Mouse (Mus musculus): ENCODE results near the gene Tgm3. TPM values are rescaled to one million over a fixed set of nuclear protein-coding genes. Genes with fewer than 3 reads are reported as not detected.

The Tgm3 gene
- polyA plus RNA-seq, 1 experiment from 2014 or later, result not detected

GRCm38 (mm10) chr2:130027890-130028289 lies 15.7 kb downstream of the Tgm3 start:
- H3K27ac ChIP-seq (replicated peaks), result no peak overlapping the region
- H3K9me3 ChIP-seq, result no peaks in the 10 kb centered on the region
- no peak overlapping the region for H3K9ac ChIP-seq
- H3K4me2 ChIP-seq, result no peak overlapping the region
- H3K27me3 ChIP-seq, result no peaks in the 10 kb centered on the region
- H3K4me3 ChIP-seq, result no peak overlapping the region
- no peak for ATAC-seq (ENCODE audit: low FRiP score, low read depth)
- H3K4me1 ChIP-seq (replicated peaks), result no peaks in the 10 kb centered on the region
- H3K36me3 ChIP-seq, result no peaks in the 10 kb centered on the region
- 85% methylated on average over 4 of the region's 4 CpGs for whole genome bisulfite sequencing

- 91% methylated on average over 11 of the region's 11 CpGs for WGBS
These were observed 17.7 kb downstream of the Tgm3 start for GRCm38 (mm10) chr2:130029826-130030225.

GRCm38 (mm10) chr2:130032661-130033060 lies 20.5 kb downstream of the Tgm3 start:
- peaks cover 9% of the 10 kb centered on the region; the same call in 1 of the 2 replicates for H3K4me1 ChIP-seq (replicated peaks)
- H3K27me3 ChIP-seq, result no peaks in the 10 kb centered on the region
- H3K9me3 ChIP-seq, result no peaks in the 10 kb centered on the region
- no peak overlapping the region for H3K4me2 ChIP-seq
- no peak overlapping the region for H3K27ac ChIP-seq (replicated peaks)
- WGBS, result 49% methylated on average over 3 of the region's 3 CpGs
- no peak overlapping the region for H3K9ac ChIP-seq
- no peaks in the 10 kb centered on the region for H3K36me3 ChIP-seq
- no peak overlapping the region for H3K4me3 ChIP-seq
- no peak for ATAC-seq (ENCODE audit: low FRiP score, low read depth)

More at GRCm38 (mm10) chr2:130029826-130030225, 17.7 kb downstream of the Tgm3 start:
- Histone ChIP-seq H3K9ac (no peak overlapping the region), H3K36me3 (no peaks in the 10 kb centered on the region), H3K27ac (replicated peaks) (no peak overlapping the region), H3K9me3 (no peaks in the 10 kb centered on the region), H3K4me1 (replicated peaks) (no peaks in the 10 kb centered on the region), H3K4me2 (no peak overlapping the region), H3K4me3 (no peak overlapping the region), H3K27me3 (no peaks in the 10 kb centered on the region)
- ATAC-seq (ENCODE audit: low FRiP score, low read depth), result no peak

- Histone ChIP-seq H3K9ac (no peak overlapping the region), H3K4me1 (replicated peaks) (peaks cover 9% of the 10 kb centered on the region; the same call in 1 of the 2 replicates), H3K36me3 (no peaks in the 10 kb centered on the region), H3K4me2 (no peak overlapping the region), H3K4me3 (no peak overlapping the region), H3K27ac (replicated peaks) (no peak overlapping the region), H3K9me3 (no peaks in the 10 kb centered on the region), H3K27me3 (no peaks in the 10 kb centered on the region)
- ATAC-seq (ENCODE audit: low FRiP score, low read depth), result no peak
- WGBS, result 62% methylated on average over 8 of the region's 8 CpGs
These were observed 24.7 kb downstream of the Tgm3 start for GRCm38 (mm10) chr2:130036846-130037245.

- Histone ChIP-seq H3K36me3 (no peaks in the 10 kb centered on the region), H3K4me3 (no peak overlapping the region), H3K4me1 (replicated peaks) (peaks cover 9% of the 10 kb centered on the region; the same call in 1 of the 2 replicates), H3K9me3 (no peaks in the 10 kb centered on the region), H3K27ac (replicated peaks) (no peak overlapping the region), H3K4me2 (no peak overlapping the region), H3K9ac (no peak overlapping the region), H3K27me3 (no peaks in the 10 kb centered on the region)
- ATAC-seq (ENCODE audit: low FRiP score, low read depth), result no peak
- 33% methylated on average over 3 of the region's 3 CpGs for WGBS
These were observed 26.8 kb downstream of the Tgm3 start for GRCm38 (mm10) chr2:130038971-130039370.

- no peak overlapping the region for H3K27ac ChIP-seq (replicated peaks)
- H3K27me3 ChIP-seq, result no peaks in the 10 kb centered on the region
- 66% methylated on average over 6 of the region's 6 CpGs for whole genome bisulfite sequencing
- ATAC-seq (ENCODE audit: low FRiP score, low read depth), result no peak
- H3K9ac ChIP-seq, result no peak overlapping the region
- no peak overlapping the region for H3K4me2 ChIP-seq
- no peaks in the 10 kb centered on the region for H3K9me3 ChIP-seq
- H3K4me1 ChIP-seq (replicated peaks), result peaks cover 9% of the 10 kb centered on the region; the same call in 1 of the 2 replicates
- no peak overlapping the region for H3K4me3 ChIP-seq
- H3K36me3 ChIP-seq, result no peaks in the 10 kb centered on the region
These were observed 28.2 kb downstream of the Tgm3 start for GRCm38 (mm10) chr2:130040190-130040886.

GRCm38 (mm10) chr2:130043835-130044234 lies 31.7 kb downstream of the Tgm3 start:
- H3K4me3 ChIP-seq, result no peak overlapping the region
- H3K9ac ChIP-seq, result no peak overlapping the region
- no peaks in the 10 kb centered on the region for H3K27me3 ChIP-seq
- no peak overlapping the region for H3K4me2 ChIP-seq
- no peaks in the 10 kb centered on the region for H3K9me3 ChIP-seq
- H3K4me1 ChIP-seq (replicated peaks), result no peaks in the 10 kb centered on the region
- ATAC-seq (ENCODE audit: low FRiP score, low read depth), result no peak
- 82% methylated on average over 4 of the region's 4 CpGs for WGBS
- no peaks in the 10 kb centered on the region for H3K36me3 ChIP-seq
- no peak overlapping the region for H3K27ac ChIP-seq (replicated peaks)

GRCm38 (mm10) chr2:130047923-130048440 lies 35.8 kb downstream of the Tgm3 start:
- H3K27ac ChIP-seq (replicated peaks), result no peak overlapping the region
- no peaks in the 10 kb centered on the region for H3K27me3 ChIP-seq
- ATAC-seq (ENCODE audit: low FRiP score, low read depth), result no peak
- no peak overlapping the region for H3K4me2 ChIP-seq
- WGBS, result 78% methylated on average over 13 of the region's 13 CpGs
- no peaks in the 10 kb centered on the region for H3K4me1 ChIP-seq (replicated peaks)
- no peak overlapping the region for H3K4me3 ChIP-seq
- H3K36me3 ChIP-seq, result no peaks in the 10 kb centered on the region
- no peak overlapping the region for H3K9ac ChIP-seq
- H3K9me3 ChIP-seq, result no peaks in the 10 kb centered on the region

- Histone ChIP-seq H3K4me2 (no peak overlapping the region), H3K27me3 (no peaks in the 10 kb centered on the region), H3K36me3 (no peaks in the 10 kb centered on the region), H3K9ac (no peak overlapping the region), H3K4me3 (no peak overlapping the region), H3K27ac (replicated peaks) (no peak overlapping the region), H3K4me1 (replicated peaks) (no peaks in the 10 kb centered on the region), H3K9me3 (no peaks in the 10 kb centered on the region)
- 89% methylated on average over 6 of the region's 6 CpGs for WGBS
- no peak for ATAC-seq (ENCODE audit: low FRiP score, low read depth)
These were observed 36.6 kb downstream of the Tgm3 start for GRCm38 (mm10) chr2:130048792-130049191.

- H3K9ac ChIP-seq, result no peak overlapping the region
- no peaks in the 10 kb centered on the region for H3K4me1 ChIP-seq (replicated peaks)
- ATAC-seq (ENCODE audit: low FRiP score, low read depth), result no peak
- no peaks in the 10 kb centered on the region for H3K27me3 ChIP-seq
- no peaks in the 10 kb centered on the region for H3K9me3 ChIP-seq
- no peak overlapping the region for H3K4me2 ChIP-seq
- no peaks in the 10 kb centered on the region for H3K36me3 ChIP-seq
- no peak overlapping the region for H3K4me3 ChIP-seq
- WGBS, result 72% methylated on average over 1 of the region's 1 CpGs
- no peak overlapping the region for H3K27ac ChIP-seq (replicated peaks)
These were observed 46.0 kb downstream of the Tgm3 start for GRCm38 (mm10) chr2:130058149-130058548.

- no peak for ATAC-seq (ENCODE audit: low FRiP score, low read depth)
- H3K27me3 ChIP-seq, result no peaks in the 10 kb centered on the region
- no peak overlapping the region for H3K9ac ChIP-seq
- 26% methylated on average over 3 of the region's 3 CpGs for WGBS
- no peaks in the 10 kb centered on the region for H3K36me3 ChIP-seq
- no peak overlapping the region for H3K4me2 ChIP-seq
- no peak overlapping the region for H3K27ac ChIP-seq (replicated peaks)
- H3K9me3 ChIP-seq, result no peaks in the 10 kb centered on the region
- H3K4me3 ChIP-seq, result no peak overlapping the region
- H3K4me1 ChIP-seq (replicated peaks), result no peaks in the 10 kb centered on the region
These were observed 56.1 kb downstream of the Tgm3 start for GRCm38 (mm10) chr2:130068228-130068627.

GRCm38 (mm10) chr2:130070396-130070795 lies 58.2 kb downstream of the Tgm3 start:
- no peak for ATAC-seq (ENCODE audit: low FRiP score, low read depth)
- H3K27ac ChIP-seq (replicated peaks), result no peak overlapping the region
- H3K4me1 ChIP-seq (replicated peaks), result no peaks in the 10 kb centered on the region
- H3K9ac ChIP-seq, result no peak overlapping the region
- H3K9me3 ChIP-seq, result no peaks in the 10 kb centered on the region
- no peaks in the 10 kb centered on the region for H3K27me3 ChIP-seq
- no peak overlapping the region for H3K4me3 ChIP-seq
- no peaks in the 10 kb centered on the region for H3K36me3 ChIP-seq
- 86% methylated on average over 2 of the region's 2 CpGs for whole genome bisulfite sequencing
- H3K4me2 ChIP-seq, result no peak overlapping the region
